Mouse (Mus musculus) heart, adult 11 months (tissue): Measurements from ENCODE around the gene Kdm2b.
A peak's percentile ranks its signal among the peaks of the same experiment; 100 is the strongest.

Experiments used
- DNase-seq: peaks from one replicate; pipeline ENCODE4 v3.0.0; 2022

Gene Kdm2b

GRCm38 (mm10) chr5:122989551-122990330 lies at the start of gene Kdm2b:
Gene Kdm2b, minus strand, starts transcription at chr5:122989823.
- DNase-seq: no peak

- peak; percentile 98 for DNase-seq
Measured at GRCm38 (mm10) chr5:123039120-123039752, 49.6 kb upstream of the Kdm2b start.

- DNase-seq: no peak
Measured at GRCm38 (mm10) chr5:123038115-123038514, 48.5 kb upstream of the Kdm2b start.

- DNase-seq: no peak
Measured at GRCm38 (mm10) chr5:123035564-123035963, 45.9 kb upstream of the Kdm2b start.

- no peak for DNase-seq
Measured at GRCm38 (mm10) chr5:123035089-123035488, 45.5 kb upstream of the Kdm2b start.

- DNase-seq: no peak
Measured at GRCm38 (mm10) chr5:123033646-123034160, 44.1 kb upstream of the Kdm2b start.

GRCm38 (mm10) chr5:123031312-123031711 lies 41.7 kb upstream of the Kdm2b start:
- DNase-seq: no peak

GRCm38 (mm10) chr5:123029729-123030128 lies 40.1 kb upstream of the Kdm2b start:
- no peak for DNase-seq

GRCm38 (mm10) chr5:123027436-123027835 lies 37.8 kb upstream of the Kdm2b start:
- DNase-seq: peak; percentile 96

- DNase-seq: no peak
Measured at GRCm38 (mm10) chr5:123026414-123026813, 36.8 kb upstream of the Kdm2b start.

GRCm38 (mm10) chr5:123024965-123025573 lies 35.4 kb upstream of the Kdm2b start:
- DNase-seq: peak; percentile 97

GRCm38 (mm10) chr5:123024312-123024711 lies 34.7 kb upstream of the Kdm2b start:
- no peak for DNase-seq

- DNase-seq: peak; percentile 81
Measured at GRCm38 (mm10) chr5:123023049-123023448, 33.4 kb upstream of the Kdm2b start.

- peak; percentile 85 for DNase-seq
Measured at GRCm38 (mm10) chr5:123021438-123021837, 31.8 kb upstream of the Kdm2b start.

- DNase-seq: no peak
Measured at GRCm38 (mm10) chr5:123020426-123020825, 30.8 kb upstream of the Kdm2b start.

GRCm38 (mm10) chr5:123019336-123020016 lies 29.9 kb upstream of the Kdm2b start:
- peak; percentile 96 for DNase-seq

GRCm38 (mm10) chr5:123017504-123017903 lies 27.9 kb upstream of the Kdm2b start:
- DNase-seq: peak; percentile 95

- no peak for DNase-seq
Measured at GRCm38 (mm10) chr5:123015915-123016314, 26.3 kb upstream of the Kdm2b start.

- peak; percentile 100 for DNase-seq
Measured at GRCm38 (mm10) chr5:123014753-123015701, 25.4 kb upstream of the Kdm2b start, which contains the start of gene Orai1. Gene Orai1, plus strand, starts transcription at chr5:123015074.

- DNase-seq: peak; percentile 96
Measured at GRCm38 (mm10) chr5:123013599-123014315, 24.1 kb upstream of the Kdm2b start.

- DNase-seq: peak; percentile 81
Measured at GRCm38 (mm10) chr5:123011705-123012104, 22.1 kb upstream of the Kdm2b start.
